Mouse (Mus musculus) forebrain, embryonic 13.5 days (tissue): ENCODE measurements at regions not wholly inside any gene's neighbourhood (a gene's known extent, or its start where the extent isn't known, plus 50 kb on each side); places are given as distances from the start of the nearest gene placed in this dataset.

Source experiments
- ATAC-seq: fragments of 200-750 bp; cut with Nextera tagmentation; 2 replicates; pipeline ENCODE4 v1.8.0; 2017
- H3K27ac ChIP-seq: fragments of 300-500 bp; sonication (generic); 2 replicates; pipeline ENCODE4 v1.5.1; 2015; ENCODE audit warnings: inconsistent platforms, mild to moderate bottlenecking, moderate library complexity
- H3K27me3 ChIP-seq: fragments of 300-500 bp; sonication (generic); 2 replicates; pipeline ENCODE4 v1.6.1; 2015; ENCODE audit warnings: mild to moderate bottlenecking, inconsistent platforms
- H3K36me3 ChIP-seq: fragments of 300-500 bp; sonication (generic); 2 replicates; pipeline ENCODE4 v1.6.1; 2015; ENCODE audit warnings: mild to moderate bottlenecking, inconsistent platforms; ENCODE audit not compliant: poor library complexity, severe bottlenecking
- H3K4me1 ChIP-seq: fragments of 300-500 bp; sonication (generic); 2 replicates; pipeline ENCODE4 v1.6.1; 2015; ENCODE audit warnings: inconsistent platforms
- H3K4me2 ChIP-seq: fragments of 300-500 bp; sonication (generic); 2 replicates; pipeline ENCODE4 v1.6.1; 2015; ENCODE audit warnings: inconsistent platforms, mild to moderate bottlenecking, moderate library complexity
- H3K4me3 ChIP-seq: fragments of 300-500 bp; sonication (generic); 2 replicates; pipeline ENCODE4 v1.5.1; 2015; ENCODE audit warnings: mild to moderate bottlenecking, inconsistent platforms
- H3K9ac ChIP-seq: fragments of 300-500 bp; sonication (generic); 2 replicates; pipeline ENCODE4 v1.6.1; 2015; ENCODE audit warnings: mild to moderate bottlenecking, inconsistent platforms
- H3K9me3 ChIP-seq: fragments of 300-500 bp; sonication (generic); replicated peaks from 2 replicates; pipeline ENCODE4 v1.6.1; 2016; ENCODE audit warnings: inconsistent platforms
- WGBS: fragments of 180-500 bp; shearing (Covaris S2); methylation state at CpG from one replicate; pipeline ENCODE4 v1.1.7; 2015; 5-methylcytosine and 5-hydroxymethylcytosine counted together

DNA sequence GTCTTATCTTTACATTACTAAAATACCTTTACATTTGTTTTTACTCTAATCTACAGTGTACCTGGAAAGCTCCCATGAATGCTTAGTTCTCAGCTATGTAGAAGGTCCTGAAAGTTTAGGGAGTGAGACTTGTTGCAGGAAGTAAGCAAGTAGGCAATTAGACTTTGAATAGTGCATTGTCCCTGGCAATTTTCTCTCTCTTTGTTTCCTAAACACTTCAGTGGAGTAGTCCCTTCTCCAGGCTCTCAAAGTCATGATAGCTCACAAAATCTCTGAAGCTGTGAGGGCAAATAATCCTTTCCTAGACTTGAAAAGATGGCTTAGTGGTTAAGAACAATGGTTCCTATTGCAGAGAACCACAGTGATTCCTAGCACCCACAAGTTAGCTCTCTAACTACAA is 495.2 kb upstream of the 1700015G11Rik start:
- H3K4me3 ChIP-seq = no peak overlapping the region
- H3K27ac ChIP-seq = no peak overlapping the region
- no peaks in the 10 kb centered on the region for H3K36me3 ChIP-seq
- no peak overlapping the region for H3K9ac ChIP-seq
- no peak overlapping the region for H3K4me2 ChIP-seq
- no peaks in the 10 kb centered on the region for H3K9me3 ChIP-seq
- no peaks in the 10 kb centered on the region for H3K27me3 ChIP-seq
- no peaks in the 10 kb centered on the region for H3K4me1 ChIP-seq
- ATAC-seq = no peak

DNA sequence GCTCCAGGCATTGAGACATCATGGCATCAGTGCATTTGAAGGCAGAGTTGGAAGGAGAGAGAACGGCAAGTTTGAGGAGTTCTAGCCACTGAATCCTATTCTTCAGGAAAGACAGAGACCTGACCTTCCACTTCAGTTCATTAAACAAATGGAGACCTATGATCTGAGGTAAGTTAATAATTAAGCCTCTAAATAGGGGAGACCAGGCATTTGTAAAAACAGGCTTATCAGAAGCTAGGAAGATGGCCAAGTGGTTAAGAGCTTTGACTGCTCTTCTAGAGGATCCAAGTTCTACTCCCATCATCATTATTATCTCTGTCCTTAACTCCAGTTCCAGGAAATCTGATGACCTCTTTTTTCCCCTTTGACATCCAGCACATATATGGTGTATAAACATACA is 492.5 kb upstream of the 1700015G11Rik start:
- Histone ChIP-seq H3K27ac (no peak overlapping the region), H3K36me3 (no peaks in the 10 kb centered on the region), H3K27me3 (no peaks in the 10 kb centered on the region), H3K4me1 (no peaks in the 10 kb centered on the region), H3K9ac (no peak overlapping the region), H3K4me2 (no peak overlapping the region), H3K4me3 (no peak overlapping the region), H3K9me3 (no peaks in the 10 kb centered on the region)
- no peak for ATAC-seq
- WGBS = 91% methylated on average over 1 of the region's 1 CpGs

DNA sequence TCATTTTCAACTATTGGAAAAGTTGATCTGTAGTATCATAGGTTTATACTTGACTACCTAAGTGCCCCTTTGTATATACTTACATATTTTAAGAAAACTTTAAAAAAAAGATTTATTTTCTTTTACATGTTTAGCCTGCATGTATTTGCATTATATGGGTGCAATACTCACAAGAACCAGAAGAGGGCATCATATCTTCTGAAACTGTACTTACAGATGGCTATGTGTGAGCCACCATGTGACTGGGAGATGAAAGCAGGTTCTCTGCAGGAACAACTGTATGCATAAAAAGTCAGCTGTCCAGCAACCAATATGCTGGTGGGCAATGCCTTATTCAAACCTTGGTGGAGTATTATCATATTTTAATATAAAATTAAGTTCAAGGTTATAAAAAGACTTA is 451.6 kb upstream of the 1700015G11Rik start:
- Histone ChIP-seq H3K27ac (no peak overlapping the region), H3K27me3 (no peaks in the 10 kb centered on the region), H3K4me3 (no peak overlapping the region), H3K9me3 (no peaks in the 10 kb centered on the region), H3K4me2 (no peak overlapping the region), H3K4me1 (no peaks in the 10 kb centered on the region), H3K9ac (no peak overlapping the region), H3K36me3 (no peaks in the 10 kb centered on the region)
- no peak for ATAC-seq

DNA sequence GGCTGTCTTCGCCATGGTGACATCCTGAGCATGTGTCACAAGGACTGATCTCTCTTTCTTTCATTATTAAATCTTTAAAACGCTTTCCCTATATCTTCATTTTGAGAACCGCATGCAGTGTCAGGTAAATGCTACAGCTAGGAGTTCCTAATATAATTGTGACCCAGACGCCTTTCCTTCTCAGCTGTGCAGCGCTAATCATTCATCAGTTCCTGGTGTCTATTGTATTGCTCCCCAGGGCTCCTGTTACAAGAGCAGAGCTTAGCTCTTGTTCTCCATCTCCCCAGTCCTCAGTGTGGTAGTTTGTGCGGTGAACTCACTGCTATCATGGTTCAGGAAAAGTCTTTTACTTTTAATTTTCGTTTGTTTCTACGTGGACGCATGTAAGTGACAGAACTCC is 451.1 kb upstream of the 1700015G11Rik start:
- Histone ChIP-seq H3K27me3 (no peaks in the 10 kb centered on the region), H3K36me3 (no peaks in the 10 kb centered on the region), H3K9ac (no peak overlapping the region), H3K4me2 (no peak overlapping the region), H3K27ac (no peak overlapping the region), H3K4me1 (no peaks in the 10 kb centered on the region), H3K9me3 (no peaks in the 10 kb centered on the region), H3K4me3 (no peak overlapping the region)
- 36% methylated on average over 9 of the region's 9 CpGs for WGBS
- ATAC-seq = peak; percentile 53; the same call in 1 of the 2 replicates
